Mouse (Mus musculus) left cerebral cortex, adult 2 months (tissue): ENCODE data around the gene Cr2. TPM values are rescaled to one million over a fixed set of nuclear protein-coding genes. Genes with fewer than 3 reads are reported as not detected.
"Not testable (repeated sequence)": the region's sequence is repeated elsewhere in the genome, so short reads cannot be mapped to it uniquely, and the experiment has no call there.

Source experiments
- DNase-seq, 2 experiments: peaks; one replicate each; pipeline ENCODE4 v3.0.0; 2021 to 2022; ENCODE audit warnings: low spot score in 2 of 2, mixed read lengths in 1 of 2; ENCODE audit errors: extremely low spot score in 1 of 2
- H3K27ac ChIP-seq: fragments of 200-600 bp; 2 replicates; pipeline ENCODE4 v1.8.1; 2022
- H3K4me3 ChIP-seq: fragments of 200-600 bp; 2 replicates; pipeline ENCODE4 v1.8.1; 2022
- CTCF ChIP-seq: fragments of 200-600 bp; IDR thresholded peaks from 2 replicates; pipeline ENCODE4 v1.8.1; 2022; ENCODE audit warnings: antibody characterized with exemption, mild to moderate bottlenecking, moderate library complexity
- intact Hi-C: fragments of 180-260 bp; cut with DNase I; formaldehyde crosslinking; loops from one replicate; pipeline ENCODE4 v1.15.1; 2025
- long read RNA-seq, 2 experiments: library from polyadenylated mRNA; stranded (forward); transcript quantifications; one replicate each; pipeline ENCODE4 v2.0.0; 2021; ENCODE audit warnings: borderline mapping rate in 2 of 2
- total RNA-seq, 2 experiments: library from RNA; stranded (reverse); gene quantifications; 2 replicates each; pipeline ENCODE4 v1.2.3; 2021

The Cr2 gene
- total RNA-seq, result under 1 TPM; 0.35 to 0.38 TPM
- long read RNA-seq, experiment 1, partial matches to known transcripts, result 0 of 3 reads
- long read RNA-seq, experiment 1, other reads (novel, unspliced or antisense), result 3 of 3 reads
- long read RNA-seq, experiment 2, result 0 reads

DNA sequence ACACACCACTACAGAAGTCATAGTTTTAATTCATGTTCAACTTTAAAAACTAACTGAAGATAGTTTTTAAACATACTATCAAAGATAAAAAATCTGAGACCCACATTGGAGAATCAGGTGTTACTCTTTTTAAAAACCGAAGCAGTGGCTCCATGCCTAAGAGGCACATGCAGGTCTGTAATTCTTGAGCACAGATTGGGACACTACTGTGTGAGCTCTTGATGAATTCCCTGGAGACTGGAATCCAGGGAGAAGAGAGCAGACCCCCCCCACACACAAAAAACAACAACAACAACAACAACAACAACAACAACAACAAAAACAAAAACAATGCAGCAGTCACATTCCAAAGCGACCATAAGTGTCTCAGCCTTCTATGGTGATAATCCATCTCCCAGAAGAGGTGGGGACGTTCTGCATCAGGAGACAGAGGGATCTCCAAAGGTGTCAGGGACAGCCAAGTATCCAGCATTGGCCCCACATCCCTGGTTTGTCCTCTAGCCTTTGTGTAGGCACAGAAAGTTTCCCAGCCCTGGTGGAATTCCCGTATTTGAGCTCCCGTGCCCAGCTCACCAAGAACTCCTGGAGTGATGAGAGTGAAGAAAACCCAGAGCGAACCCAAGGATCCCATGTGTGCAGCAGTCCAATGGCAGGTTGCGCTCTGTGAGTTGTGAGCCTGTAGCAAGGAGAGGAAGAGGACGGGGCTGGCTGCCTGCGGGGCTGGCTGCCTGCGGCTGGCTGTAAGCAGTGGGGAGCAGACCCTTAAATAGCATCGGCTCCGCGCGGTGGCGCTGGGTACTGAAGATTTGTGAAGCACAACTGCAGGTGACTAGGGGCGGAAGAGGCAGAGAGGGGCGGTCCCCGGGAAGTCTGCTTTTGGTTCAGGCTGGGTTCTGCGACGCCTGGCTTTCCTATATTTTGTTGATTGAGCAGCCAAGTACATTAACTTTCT lies at the start of gene Cr2:
Gene Cr2, minus strand, starts transcription at position 737 of the 952 bp plus-strand sequence.
- intact Hi-C loops, result no loop called here
- peak; percentile 49 for TF ChIP-seq CTCF
- H3K27ac ChIP-seq, result no peak within 1 kb of the TSS
- peak; percentile 56 to 60 for DNase-seq
- H3K4me3 ChIP-seq, result peak within 1 kb of the TSS; percentile 37

DNA sequence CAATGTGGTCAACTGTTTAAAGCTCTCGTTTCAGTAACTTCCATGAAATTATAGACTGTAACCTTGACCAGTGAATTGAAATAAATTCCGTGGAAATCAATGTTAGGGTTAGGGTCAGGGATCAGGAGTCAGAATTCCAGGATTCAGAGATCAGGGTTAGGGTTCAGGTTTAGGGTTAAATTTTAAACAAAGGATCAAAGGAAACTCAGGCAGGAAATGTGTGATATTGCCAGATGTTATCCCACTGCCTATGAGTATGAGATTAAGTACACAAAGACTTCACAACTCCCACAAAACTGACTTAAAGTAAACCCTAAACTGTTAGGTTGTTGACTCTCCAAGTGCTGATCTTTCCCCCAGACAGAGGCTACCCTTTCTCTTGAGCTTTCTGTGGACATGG lies 45.3 kb upstream of the Cr2 start:
- no peak overlapping the region for H3K27ac ChIP-seq
- intact Hi-C loops, result no loop called here

DNA sequence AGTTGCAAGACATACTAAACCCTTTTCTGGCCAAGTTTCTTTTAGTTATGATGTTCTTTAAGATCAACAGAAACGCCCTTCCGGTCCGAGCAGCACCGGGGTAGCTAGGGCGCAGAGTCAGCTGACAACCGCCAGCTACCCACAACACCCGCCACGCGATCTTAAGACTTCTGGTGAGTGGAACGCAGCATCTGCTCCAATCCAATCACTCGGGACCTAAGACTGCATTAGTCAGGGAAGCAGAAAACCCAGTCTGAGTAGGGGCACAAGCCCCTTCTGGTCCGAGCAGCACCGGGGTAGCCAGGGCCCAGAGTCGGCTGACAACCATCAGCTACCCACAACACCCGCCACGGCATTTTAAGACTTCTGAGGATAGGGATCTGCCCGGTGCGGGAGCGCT lies 36.3 kb upstream of the Cr2 start:
- DNase-seq, H3K27ac ChIP-seq, intact Hi-C loops, H3K4me3 ChIP-seq: not testable (repeated sequence)

More for the DNA sequence above, 45.3 kb upstream of the Cr2 start:
- DNase-seq, result no peak
- no peak for TF ChIP-seq CTCF
- H3K4me3 ChIP-seq, result no peak overlapping the region

DNA sequence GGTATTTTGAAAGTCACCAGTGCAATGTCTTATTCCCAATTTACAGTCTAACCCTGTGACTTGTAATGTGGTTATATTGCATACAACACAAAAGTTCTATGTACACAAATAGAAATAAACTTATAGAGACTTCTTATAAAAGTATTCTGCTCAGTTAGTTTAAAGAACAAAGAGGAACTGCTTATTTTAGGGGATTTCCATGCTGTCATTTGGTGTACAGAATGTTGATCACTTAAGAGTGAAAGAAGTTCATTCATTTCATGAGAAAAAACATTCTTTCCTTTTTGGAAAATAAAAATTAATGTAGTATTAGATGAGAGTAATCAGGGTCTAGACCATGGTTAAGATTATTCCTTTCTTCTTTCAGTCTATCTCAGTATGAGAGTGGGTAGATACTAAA lies 8.2 kb upstream of the Cr2 start:
- no peak for DNase-seq
- intact Hi-C loops, result no loop called here
- H3K27ac ChIP-seq, result no peak overlapping the region
- no peak overlapping the region for H3K4me3 ChIP-seq
- no peak for TF ChIP-seq CTCF

DNA sequence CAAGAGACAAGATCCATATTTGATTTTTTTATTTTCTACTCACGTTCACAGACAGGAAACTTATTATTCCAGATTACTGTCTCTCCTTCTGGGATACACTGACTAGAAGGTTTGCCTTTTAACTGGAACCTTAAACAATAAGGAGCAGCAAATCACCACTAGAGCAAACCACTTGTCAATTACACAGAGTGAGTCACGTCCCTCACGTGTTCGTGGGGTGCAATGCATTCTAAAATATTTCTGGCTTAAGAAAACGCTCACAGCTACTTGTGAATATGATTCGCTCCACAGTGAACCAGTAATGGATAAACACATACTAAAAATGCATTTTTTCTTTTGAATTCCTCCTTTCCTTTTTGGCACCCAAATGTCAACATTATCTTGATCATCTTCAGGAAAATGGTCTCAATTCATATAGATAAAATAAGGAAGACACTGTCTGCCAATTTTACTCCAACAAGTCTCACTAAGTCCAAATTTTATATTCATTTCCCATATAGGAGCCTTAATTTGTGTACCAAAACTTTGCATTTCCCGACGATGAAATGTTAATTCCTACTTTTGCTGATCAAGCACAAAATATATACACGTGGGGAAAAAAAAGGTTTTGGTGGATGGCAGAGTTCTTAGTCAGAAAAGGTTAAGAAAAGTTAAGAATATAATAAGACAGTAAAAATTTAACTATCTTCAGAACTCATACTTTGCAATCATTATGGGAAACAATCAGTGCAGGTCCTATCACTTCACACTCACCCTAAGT lies 11.3 kb downstream of the Cr2 start:
- intact Hi-C loops, result no loop called here
- no peak overlapping the region for H3K27ac ChIP-seq
- DNase-seq, result no peak
- TF ChIP-seq CTCF, result no peak
- H3K4me3 ChIP-seq, result no peak overlapping the region

- no peak for DNase-seq
- no peak for TF ChIP-seq CTCF
Measured at GRCm38 (mm10) chr1:195132070-195132469, 44.4 kb downstream of the Cr2 start.

DNA sequence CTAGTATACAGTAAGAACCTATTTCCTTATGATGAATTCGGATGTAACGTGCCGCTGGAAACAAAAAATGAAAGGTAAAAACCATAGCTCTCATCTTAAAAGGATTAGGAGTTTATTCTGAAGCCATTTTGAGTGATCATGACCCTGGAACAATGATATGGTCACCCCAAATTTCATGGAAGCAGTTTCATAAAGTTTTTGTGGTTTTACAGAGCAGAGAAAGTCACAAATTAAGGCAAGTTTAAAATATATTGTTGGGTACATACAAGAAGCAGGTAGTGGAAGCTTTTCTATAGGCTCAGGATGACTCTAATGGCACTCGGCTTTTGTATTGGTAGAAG lies 44.9 kb downstream of the Cr2 start:
- intact Hi-C loops, result loop anchor here (5.0 kb wide), 1 partner anchor 154 kb away; no protein-coding TSS in a partner anchor
- peak overlapping the region; percentile 70 for H3K4me3 ChIP-seq

More at GRCm38 (mm10) chr1:195132070-195132469, 44.4 kb downstream of the Cr2 start:
- intact Hi-C loops, result loop anchor here (5.0 kb wide), 1 partner anchor 155 kb away; no protein-coding TSS in a partner anchor
- H3K4me3 ChIP-seq, result peak overlapping the region; percentile 70
- peak overlapping the region; percentile 98 for H3K27ac ChIP-seq

DNA sequence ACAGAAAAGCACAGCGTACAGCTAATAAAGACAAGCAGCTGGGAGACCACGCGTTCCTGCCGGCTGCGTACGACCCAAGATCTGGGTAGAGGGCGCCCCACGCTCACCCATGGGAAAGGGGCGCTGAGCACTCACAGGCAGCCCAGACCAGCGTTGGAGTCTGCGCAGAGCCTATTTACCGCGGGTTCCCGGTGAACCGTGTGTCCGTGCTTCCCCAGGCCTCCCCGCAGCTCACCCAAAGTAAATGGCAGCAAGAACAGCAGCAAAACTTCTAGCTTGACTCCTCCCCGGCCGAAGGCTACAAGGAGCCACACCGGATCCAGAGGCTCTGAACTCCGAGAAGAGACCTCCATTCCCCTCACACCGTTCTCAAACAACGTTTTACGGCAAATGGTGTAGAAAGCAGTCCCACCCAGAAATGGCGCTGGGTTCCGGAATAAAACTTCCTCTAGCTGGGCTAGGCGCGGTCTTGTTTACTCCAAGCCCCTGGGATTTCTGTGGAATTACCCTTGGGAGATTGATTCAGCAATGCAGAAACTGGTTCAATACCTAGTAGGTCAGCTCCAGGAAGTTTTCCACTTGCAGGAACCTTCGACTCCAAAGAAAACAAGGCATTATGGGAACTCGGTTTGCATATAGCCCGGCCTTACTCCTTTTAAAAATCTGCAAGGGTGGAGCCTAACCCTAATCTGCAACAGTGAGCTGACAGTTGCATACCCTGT lies 45.4 kb downstream of the Cr2 start, which contains the start of gene Cr1l:
Gene Cr1l, minus strand, starts transcription at position 634 of the 722 bp plus-strand sequence.
- peak within 1 kb of the TSS; percentile 98 for H3K27ac ChIP-seq
- TF ChIP-seq CTCF, result peak; percentile 59
- DNase-seq, result peak; percentile 83 to 89
- intact Hi-C loops, result loop anchor here (5.0 kb wide), 1 partner anchor 154 kb away; no protein-coding TSS in a partner anchor
- peak within 1 kb of the TSS; percentile 70 for H3K4me3 ChIP-seq

More for the DNA sequence above, 44.9 kb downstream of the Cr2 start:
- TF ChIP-seq CTCF, result no peak
- peak overlapping the region; percentile 98 for H3K27ac ChIP-seq
- DNase-seq, result no peak

- no peak for DNase-seq
- intact Hi-C loops, result loop anchor here (5.0 kb wide), 1 partner anchor 153 kb away; no protein-coding TSS in a partner anchor
- TF ChIP-seq CTCF, result no peak
- Histone ChIP-seq H3K4me3 (peak overlapping the region; percentile 70), H3K27ac (peak overlapping the region; percentile 98)
Measured at GRCm38 (mm10) chr1:195130479-195130878, 46.0 kb downstream of the Cr2 start.

GRCm38 (mm10) chr1:195129867-195130266 lies 46.6 kb downstream of the Cr2 start:
- H3K4me3 ChIP-seq, result peak overlapping the region; percentile 70; the same call in 1 of the 2 replicates
- DNase-seq, result no peak
- no peak for TF ChIP-seq CTCF
- no peak overlapping the region for H3K27ac ChIP-seq
- intact Hi-C loops, result loop anchor here (5.0 kb wide), 1 partner anchor 153 kb away; no protein-coding TSS in a partner anchor

DNA sequence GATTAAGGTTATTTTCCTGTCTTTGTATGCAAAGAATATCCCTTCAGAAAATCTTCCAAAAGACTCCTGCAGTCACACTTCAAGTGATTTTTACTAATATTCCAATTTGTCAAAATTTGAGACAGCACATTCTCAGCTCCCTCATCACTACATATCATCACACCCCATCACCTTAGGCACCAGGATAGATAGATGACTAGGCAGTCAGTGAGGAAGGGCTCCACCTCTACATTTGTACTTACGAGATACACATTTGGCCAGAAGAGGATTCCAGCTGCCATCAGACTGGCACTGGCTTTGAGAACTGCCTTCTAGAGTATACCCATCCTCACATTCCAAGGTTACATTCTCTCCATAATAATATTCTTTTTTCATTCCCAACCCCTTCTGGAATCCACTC lies 62.1 kb downstream of the Cr2 start:
- Histone ChIP-seq H3K27ac (no peak overlapping the region), H3K4me3 (no peak overlapping the region)
- intact Hi-C loops, result no loop called here
- TF ChIP-seq CTCF, result no peak
- DNase-seq, result no peak
